Mouse (Mus musculus) ES-E14 (cell line): Measurements from ENCODE around the gene Dmrta2. TPM values are rescaled to one million over a fixed set of nuclear protein-coding genes. Genes with fewer than 3 reads are reported as not detected.

Experiments used
- DNase-seq: peaks from one replicate; pipeline ENCODE4 v3.0.0-alpha.2; 2013; ENCODE audit warnings: low read depth, low spot score
- H3K27ac ChIP-seq: 2 replicates; pipeline ENCODE4 v1.5.1; 2012; ENCODE audit warnings: low read depth, mild to moderate bottlenecking, low read length, moderate library complexity, mixed read lengths; ENCODE audit not compliant: poor library complexity, insufficient read depth, severe bottlenecking
- H3K36me3 ChIP-seq: 2 replicates; pipeline ENCODE4 v1.6.1; 2012; ENCODE audit warnings: mild to moderate bottlenecking, low read length, moderate library complexity, mixed read lengths; ENCODE audit not compliant: control insufficient read depth, poor library complexity, insufficient read depth, severe bottlenecking
- H3K4me1 ChIP-seq, 2 experiments: fragments of 150-350 bp in 1 of 2; sonication (generic) in 1 of 2; 2 replicates each; pipeline ENCODE4 v1.6.1; 2012; ENCODE audit warnings: low read length in 2 of 2, mild to moderate bottlenecking in 1 of 2, mixed read lengths in 1 of 2; ENCODE audit not compliant: control insufficient read depth in 2 of 2, insufficient read depth in 2 of 2, poor library complexity in 1 of 2
- H3K4me3 ChIP-seq, 2 experiments: fragments of 150-350 bp in 1 of 2; sonication (generic) in 1 of 2; 2 replicates each; pipeline ENCODE4 v1.5.1; 2012; ENCODE audit warnings: low read length in 2 of 2, low read depth in 1 of 2, mild to moderate bottlenecking in 1 of 2, mixed read lengths in 1 of 2; ENCODE audit not compliant: insufficient read depth in 1 of 2, poor library complexity in 1 of 2, severe bottlenecking in 1 of 2
- H3K9ac ChIP-seq: 2 replicates; pipeline ENCODE4 v1.6.1; 2012; ENCODE audit warnings: low read depth, mild to moderate bottlenecking, low read length, mixed read lengths; ENCODE audit not compliant: poor library complexity, insufficient read depth, severe bottlenecking
- H3K9me3 ChIP-seq: fragments of 150-350 bp; sonication (generic); 2 replicates; pipeline ENCODE4 v1.6.1; 2012; ENCODE audit warnings: low read depth, mild to moderate bottlenecking, low read length; ENCODE audit not compliant: control insufficient read depth, insufficient read depth
- CHD2 ChIP-seq: IDR thresholded peaks from 2 replicates; pipeline ENCODE4 v1.6.1; 2014; ENCODE audit warnings: mild to moderate bottlenecking, low read depth, low read length, inconsistent platforms
- HCFC1 ChIP-seq: IDR thresholded peaks from 2 replicates; pipeline ENCODE4 v1.6.1; 2012; ENCODE audit warnings: low read length, inconsistent platforms, borderline replicate concordance; ENCODE audit not compliant: insufficient read depth
- MAFK ChIP-seq: IDR thresholded peaks from 2 replicates; pipeline ENCODE4 v1.6.1; 2014; ENCODE audit warnings: mild to moderate bottlenecking, low read depth, low read length, inconsistent platforms; ENCODE audit not compliant: insufficient read depth
- ZC3H11A ChIP-seq: IDR thresholded peaks from 2 replicates; pipeline ENCODE4 v1.6.1; 2012; ENCODE audit warnings: low read depth, mild to moderate bottlenecking, inconsistent platforms, low read length, borderline replicate concordance
- ZNF384 ChIP-seq: IDR thresholded peaks from 2 replicates; pipeline ENCODE4 v1.6.1; 2012; ENCODE audit warnings: low read depth, low read length, inconsistent platforms
- in situ Hi-C, 2 experiments: fragments of 600-800 bp; cut with MboI; formaldehyde crosslinking; loops; one replicate each; pipeline ENCODE4 v1.15.1; 2025; ENCODE audit warnings: low sequenced_read_pairs in 2 of 2, inconsistent platforms in 1 of 2; ENCODE audit not compliant: unreplicated experiment in 2 of 2
- total RNA-seq: library from RNA; depleted of rRNA; stranded (reverse); fragments of 300-350 nt; gene quantifications from 2 replicates; pipeline ENCODE4 v1.2.3, GENCODE M21; 2012

The Dmrta2 gene
- total RNA-seq, 1 experiment, result 1.2 TPM

DNA sequence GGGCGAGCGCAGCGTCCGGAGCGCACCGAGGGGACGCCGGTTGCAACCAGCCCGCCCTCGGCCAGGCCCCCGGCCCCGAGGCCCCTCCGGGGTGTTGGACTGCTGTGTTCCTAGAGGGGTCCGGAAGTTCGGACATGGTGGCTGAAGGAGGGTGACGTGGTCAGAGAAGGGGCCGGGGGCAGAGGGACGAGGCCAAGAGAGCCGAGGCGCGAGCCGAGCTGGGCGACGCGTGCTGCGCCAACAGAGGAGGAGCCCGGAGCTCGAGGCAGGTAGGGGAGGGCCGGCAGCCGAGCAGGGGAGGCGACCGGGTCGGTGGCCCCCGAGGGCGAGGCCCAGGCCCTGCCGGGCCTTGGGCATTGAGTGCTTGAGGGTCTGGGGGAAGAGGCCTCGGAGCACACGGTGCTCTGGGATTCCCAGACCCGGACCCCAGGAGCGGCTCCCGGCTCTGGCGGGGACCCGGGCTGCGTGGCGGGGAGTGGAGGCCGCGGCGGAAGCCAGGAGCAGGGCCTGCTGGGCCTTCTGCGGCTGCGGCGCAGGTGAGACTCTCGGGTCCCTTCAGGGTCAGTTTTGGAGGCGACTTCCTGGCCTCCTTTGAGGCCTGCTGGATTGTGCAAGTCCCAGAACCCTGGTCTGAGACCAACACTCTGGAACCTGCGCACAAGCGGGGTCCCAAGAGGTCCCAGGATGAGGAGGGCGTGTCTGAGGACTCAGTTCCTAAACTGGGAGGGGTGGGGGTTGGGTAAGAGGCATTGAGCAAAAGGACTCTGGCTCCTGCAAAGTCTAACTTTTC is 410 bp downstream of the Dmrta2 start:
- H3K9me3 ChIP-seq, result no peaks in the 10 kb centered on the region
- no peak for DNase-seq

DNA sequence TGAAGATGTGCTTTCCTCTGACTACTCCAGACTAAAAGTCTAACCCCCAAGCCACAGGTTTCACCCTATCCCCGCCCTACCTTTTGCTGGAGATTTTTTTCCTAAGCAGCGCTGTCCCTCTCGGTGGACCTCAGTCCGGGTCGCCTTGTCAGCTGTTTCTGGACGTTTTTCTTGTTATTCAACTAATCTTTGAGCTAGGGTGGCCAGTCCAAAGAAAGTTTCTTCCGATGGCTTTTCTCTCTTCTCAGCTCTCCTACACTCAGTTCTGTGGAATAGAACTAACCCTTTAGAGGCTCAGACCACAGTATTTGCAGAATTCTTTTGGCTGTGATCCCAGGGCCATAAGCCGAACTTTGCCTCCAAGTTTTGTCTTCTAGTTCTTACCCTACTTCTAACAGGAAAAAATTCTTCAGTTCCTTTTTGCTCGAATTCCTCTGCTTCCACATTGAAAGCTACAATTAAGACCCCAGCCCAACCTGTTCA is 1.0 kb downstream of the Dmrta2 start:
- no peaks in the 10 kb centered on the region for H3K36me3 ChIP-seq
- H3K9ac ChIP-seq, result no peak overlapping the region
- DNase-seq, result no peak
- H3K27ac ChIP-seq, result no peak overlapping the region
- in situ Hi-C loops, result loop anchor here in 1 of 2 experiments (5.0 kb wide), 1 partner anchor 322 kb away; no protein-coding TSS in a partner anchor
- TF ChIP-seq HCFC1, result no peak
- TF ChIP-seq CHD2, result no peak
- no peak for TF ChIP-seq ZNF384
- TF ChIP-seq MAFK, result no peak
- TF ChIP-seq ZC3H11A, result no peak
- no peaks in the 10 kb centered on the region for H3K9me3 ChIP-seq
- peaks cover 0 to 13% of the 10 kb centered on the region in 2 experiments; a peak in 1 of 4 replicates for H3K4me1 ChIP-seq
- peak overlapping the region in 1 of 2 experiments; percentile 66; a peak in 1 of 4 replicates for H3K4me3 ChIP-seq

More for the DNA sequence above, 410 bp downstream of the Dmrta2 start:
- in situ Hi-C loops, result loop anchor here in 1 of 2 experiments (5.0 kb wide), 1 partner anchor 321 kb away; no protein-coding TSS in a partner anchor
- Histone ChIP-seq H3K27ac (no peak overlapping the region), H3K4me1 (peaks cover 0 to 12% of the 10 kb centered on the region in 2 experiments; a peak in 1 of 4 replicates), H3K4me3 (peak overlapping the region; percentile 64 to 66), H3K9ac (0 out of 2 replicates have a peak overlapping the region, but pooled peaks have one; percentile 20), H3K36me3 (no peaks in the 10 kb centered on the region)
- TF ChIP-seq MAFK (no peak), ZC3H11A (no peak), HCFC1 (no peak), CHD2 (no peak), ZNF384 (no peak)

DNA sequence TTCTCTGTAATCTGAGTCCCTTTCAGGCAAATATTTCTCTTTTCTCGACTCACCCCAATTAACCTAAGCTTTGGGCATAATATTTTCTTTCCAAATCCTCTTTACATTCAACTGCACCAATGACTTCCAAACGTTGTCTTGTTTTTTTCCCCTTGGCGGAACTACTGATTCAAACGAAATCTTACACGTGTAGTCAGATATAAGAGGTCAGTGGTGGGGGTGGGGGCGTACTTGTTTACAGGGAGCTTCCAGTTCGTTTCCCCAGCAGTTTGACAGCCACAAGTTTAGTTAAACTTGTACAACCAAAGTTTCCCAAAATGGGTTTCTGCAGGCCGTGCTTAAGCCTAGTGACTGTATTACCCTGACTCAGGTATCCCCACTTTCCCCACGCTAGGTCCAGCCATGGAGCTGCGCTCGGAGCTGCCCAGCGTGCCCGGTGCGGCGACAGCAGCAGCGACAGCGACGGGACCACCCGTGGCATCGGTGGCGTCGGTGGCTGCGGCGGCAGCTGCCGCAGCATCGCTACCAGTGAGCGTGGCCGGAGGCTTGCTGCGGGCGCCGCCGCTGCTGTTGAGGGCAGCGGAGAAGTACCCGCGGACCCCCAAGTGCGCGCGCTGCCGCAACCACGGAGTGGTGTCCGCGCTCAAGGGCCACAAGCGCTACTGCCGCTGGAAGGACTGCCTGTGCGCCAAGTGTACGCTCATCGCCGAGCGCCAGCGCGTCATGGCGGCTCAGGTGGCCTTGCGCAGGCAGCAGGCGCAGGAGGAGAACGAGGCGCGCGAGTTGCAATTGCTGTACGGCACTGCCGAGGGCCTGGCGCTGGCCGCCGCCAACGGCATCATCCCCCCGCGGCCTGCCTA is 1.8 kb downstream of the Dmrta2 start:
- in situ Hi-C loops, result loop anchor here (5.0 kb wide), 1 partner anchor 322 kb away; no protein-coding TSS in a partner anchor
- no peak overlapping the region for H3K27ac ChIP-seq
- H3K9ac ChIP-seq, result peak overlapping the region; percentile 44
- DNase-seq, result no peak
- no peaks in the 10 kb centered on the region for H3K36me3 ChIP-seq
- peak overlapping the region; percentile 34 to 66 for H3K4me3 ChIP-seq
- peaks cover 0 to 15% of the 10 kb centered on the region in 2 experiments; a peak in 1 of 4 replicates for H3K4me1 ChIP-seq
- no peak for TF ChIP-seq ZC3H11A
- no peak for TF ChIP-seq MAFK
- no peak for TF ChIP-seq HCFC1
- no peak for TF ChIP-seq ZNF384
- no peak for TF ChIP-seq CHD2
- H3K9me3 ChIP-seq, result no peaks in the 10 kb centered on the region
